Mouse (Mus musculus) gastrocnemius, postnatal 4 days (tissue): ENCODE measurements at regions not wholly inside any gene's neighbourhood (a gene's known extent, or its start where the extent isn't known, plus 50 kb on each side); places are given as distances from the start of the nearest gene placed in this dataset.

Source experiments
- DNase-seq, 2 experiments: peaks; one replicate each; pipeline ENCODE4 v3.0.0; 2021 to 2022; ENCODE audit warnings: low spot score in 2 of 2, mixed read lengths in 2 of 2

DNA sequence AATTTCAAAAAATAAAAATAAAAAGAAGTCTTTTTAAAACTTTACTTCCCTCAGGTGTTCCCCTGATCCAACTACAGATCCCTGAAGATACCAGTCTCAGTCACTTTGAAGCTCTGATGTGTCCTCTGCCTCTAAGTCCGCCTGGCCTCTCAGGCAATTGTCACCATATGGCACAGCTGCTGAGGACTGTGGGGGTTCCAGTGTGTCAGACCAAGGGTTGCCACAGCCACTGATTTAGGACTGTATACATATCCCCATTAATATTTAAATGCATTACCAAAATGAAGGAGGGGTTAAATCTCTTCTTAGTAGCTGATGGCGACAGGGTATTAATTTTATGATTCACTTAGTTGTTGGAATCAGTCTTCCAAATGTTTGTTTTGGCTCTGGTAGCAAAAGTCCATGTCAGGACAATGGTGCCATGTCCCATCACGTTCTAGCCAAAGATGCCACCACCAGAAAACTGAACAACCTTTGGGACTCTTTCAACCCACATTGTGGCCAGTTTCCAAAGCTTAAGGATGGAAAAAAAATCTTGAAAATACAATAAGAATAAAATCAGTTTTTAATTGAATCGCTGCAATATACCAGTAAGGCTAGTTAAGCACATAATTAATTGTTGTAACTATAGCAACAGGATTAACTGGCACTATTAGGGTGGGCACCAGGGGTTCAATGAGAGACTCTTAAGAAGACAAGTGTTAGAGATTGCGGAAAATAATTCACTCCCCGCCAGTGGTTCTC is 62.5 kb downstream of the Arrdc4 start:
- no peak for DNase-seq

GRCm38 (mm10) chr7:68682929-68683643 is 66.0 kb downstream of the Arrdc4 start:
- no peak for DNase-seq

DNA sequence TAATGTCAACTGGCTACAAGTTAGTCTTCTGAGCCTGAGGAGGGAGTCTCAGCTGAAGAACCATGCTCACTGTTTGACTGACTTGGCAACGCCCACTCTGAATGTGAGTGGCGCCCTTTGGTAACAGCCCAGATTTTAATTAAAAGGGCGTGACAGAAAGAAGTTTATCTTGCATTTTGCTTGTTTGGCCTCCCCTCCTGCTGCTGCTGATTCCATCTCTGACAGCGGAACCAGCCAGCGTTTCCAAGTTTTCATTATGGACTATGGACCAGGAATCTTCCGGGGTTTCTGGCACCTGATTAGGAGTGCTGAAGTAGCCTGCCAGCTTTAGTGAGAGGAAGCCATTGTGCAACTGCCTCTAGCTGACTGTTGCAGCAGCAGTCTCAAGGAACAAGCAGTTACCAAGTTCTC is 66.7 kb downstream of the Arrdc4 start:
- no peak for DNase-seq

DNA sequence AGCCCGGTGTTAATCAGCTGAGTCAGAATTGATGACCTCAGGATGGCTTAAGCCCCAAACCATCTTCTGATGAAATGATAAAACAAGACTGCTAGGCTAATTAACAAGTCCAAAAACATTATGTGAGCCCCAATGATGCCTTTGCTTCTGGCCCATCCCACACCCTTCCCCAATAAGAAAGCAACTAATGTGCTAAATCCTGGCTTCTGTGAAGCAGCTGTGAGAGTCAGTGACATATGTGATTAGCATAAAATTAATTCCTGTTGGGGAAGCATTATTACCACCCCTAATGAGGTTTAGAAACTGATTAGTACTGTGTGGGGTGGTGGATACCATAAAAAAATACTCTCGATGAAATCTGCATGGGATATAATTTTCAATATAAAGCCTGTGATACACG is 69.3 kb downstream of the Arrdc4 start:
- no peak for DNase-seq

GRCm38 (mm10) chr7:68667790-68668732 is 81.0 kb downstream of the Arrdc4 start:
- no peak for DNase-seq

DNA sequence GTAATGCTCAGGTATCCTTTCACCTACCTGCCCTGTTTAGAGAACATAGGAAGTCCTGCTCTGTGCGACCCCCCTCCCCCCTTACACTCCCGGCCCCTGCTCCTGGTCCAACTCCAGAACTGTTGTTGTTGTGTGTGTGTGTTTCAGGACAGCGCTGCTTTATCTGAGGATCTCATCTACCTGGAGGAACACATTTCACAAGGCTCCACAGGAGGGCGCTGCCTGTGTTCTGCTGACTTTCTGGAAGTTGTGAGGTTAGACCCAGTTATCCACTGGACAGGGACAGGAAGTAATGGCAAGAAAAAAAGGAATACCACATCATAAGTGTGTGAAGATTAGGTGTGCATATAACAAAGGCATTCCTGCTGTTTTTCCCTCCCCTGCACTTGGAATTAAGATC is 81.8 kb downstream of the Arrdc4 start:
- DNase-seq = no peak

DNA sequence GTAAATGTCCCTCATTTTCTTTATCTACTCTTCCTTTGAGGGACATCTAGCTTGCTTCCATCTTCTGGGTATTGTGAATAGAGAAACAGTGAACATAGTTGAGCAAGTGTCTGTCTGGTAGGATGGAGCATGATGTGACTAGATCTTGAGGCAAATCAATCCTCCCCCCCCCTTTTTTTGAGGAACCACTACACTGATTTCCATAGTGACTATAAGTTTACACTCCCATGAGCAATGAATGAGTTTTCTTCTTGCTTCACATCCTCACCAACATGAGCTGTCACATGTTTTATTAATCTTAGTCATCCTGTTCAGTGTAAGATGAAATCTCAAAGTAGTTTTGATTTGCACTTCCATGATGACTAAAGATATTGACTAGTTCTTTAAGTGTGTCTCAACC is 92.7 kb downstream of the Arrdc4 start:
- DNase-seq = no peak

- no peak for DNase-seq
Observed at GRCm38 (mm10) chr7:68653534-68653933, 95.5 kb downstream of the Arrdc4 start.

GRCm38 (mm10) chr7:68651418-68651817 is 97.6 kb downstream of the Arrdc4 start:
- no peak for DNase-seq

DNA sequence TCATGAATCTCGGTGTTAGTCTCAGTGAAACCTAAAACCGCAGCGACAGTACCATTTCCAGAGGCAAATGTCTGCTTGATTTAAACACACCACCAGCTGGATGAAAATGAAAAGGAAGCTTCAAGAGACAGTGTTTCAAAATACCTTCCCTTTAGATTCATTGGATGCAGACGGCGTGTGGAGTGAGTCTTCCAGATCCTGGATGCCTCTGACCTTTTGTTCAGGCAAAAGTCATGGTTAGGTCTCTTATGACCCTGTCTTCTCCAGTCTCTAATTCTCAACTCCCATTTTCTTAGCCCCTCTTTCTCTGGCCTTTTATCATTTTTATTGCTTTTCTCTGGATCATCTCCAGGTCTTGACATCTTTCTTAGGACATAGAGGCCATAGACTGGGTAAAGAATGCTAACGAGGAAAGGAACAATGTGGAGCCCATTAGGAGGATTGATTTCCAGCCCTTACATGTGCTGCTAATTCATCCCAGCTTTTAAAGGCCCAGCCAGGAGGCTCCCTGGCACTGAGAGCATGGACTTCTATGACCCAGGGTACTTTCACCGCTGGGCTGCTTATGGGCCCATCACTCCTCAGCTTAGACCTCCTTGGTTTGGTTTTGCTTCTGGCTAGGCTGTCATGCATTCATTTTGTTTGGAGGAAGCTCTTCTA is 111.4 kb downstream of the Arrdc4 start:
- DNase-seq = no peak

DNA sequence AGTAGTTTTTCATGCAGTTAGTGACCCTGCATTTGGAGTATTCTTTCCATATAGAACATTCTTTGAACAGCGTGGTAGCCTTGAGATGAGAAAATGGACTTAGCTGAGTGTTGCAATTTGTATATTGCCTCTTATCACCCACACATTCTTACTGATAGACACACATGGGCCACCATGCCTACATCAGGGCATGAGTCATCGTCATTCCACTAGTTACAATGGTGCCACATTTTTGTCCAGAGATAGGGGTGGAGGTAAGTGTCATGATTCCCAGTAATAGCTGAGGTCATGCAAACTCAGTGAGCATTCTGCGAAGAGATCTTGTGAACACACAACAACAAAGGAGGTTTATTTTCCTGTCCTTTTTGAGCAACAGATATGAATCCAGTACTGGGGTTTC is 128.0 kb downstream of the Arrdc4 start:
- DNase-seq = no peak

DNA sequence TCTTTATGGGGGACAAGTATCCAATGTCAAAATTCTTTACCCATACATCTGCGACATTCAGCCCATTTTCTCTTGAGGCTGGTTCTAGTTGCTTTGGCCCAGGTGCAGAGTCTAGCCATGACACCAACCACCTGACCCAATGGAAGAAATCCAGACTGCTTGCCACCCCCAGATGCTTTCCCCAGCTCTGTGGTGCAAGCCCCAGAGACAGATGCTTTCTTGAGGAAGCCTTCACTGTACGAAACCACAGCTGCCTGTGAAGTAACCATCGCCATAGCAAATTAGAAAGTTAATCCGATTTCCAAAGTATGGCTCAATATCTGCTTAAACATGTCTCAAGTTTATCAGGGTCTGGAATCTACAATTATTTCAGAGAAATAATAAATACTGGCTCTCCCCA is 138.5 kb downstream of the Arrdc4 start:
- DNase-seq = no peak

GRCm38 (mm10) chr7:68607170-68607569 is 141.9 kb downstream of the Arrdc4 start:
- no peak for DNase-seq

DNA sequence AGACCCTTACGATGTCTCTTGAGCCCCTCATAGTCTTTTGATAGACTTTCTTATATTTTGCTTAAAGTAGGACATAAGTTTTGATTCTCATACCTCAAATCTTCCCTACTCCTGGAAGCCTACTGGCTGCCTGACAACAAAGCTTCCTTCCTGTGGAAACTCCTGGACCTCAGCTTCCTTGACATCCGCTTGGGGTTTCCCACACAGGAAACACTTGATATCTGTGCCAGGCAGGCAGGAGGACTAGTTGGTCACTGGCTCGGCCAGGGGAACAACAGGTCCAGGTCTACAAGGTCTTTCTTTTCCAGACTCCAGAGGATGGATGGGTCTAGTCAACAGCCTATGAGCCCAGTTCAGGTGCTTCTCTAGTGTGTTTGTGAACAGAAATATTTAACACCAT is 142.8 kb downstream of the Arrdc4 start:
- DNase-seq = no peak

GRCm38 (mm10) chr7:68603711-68604110 is 145.3 kb downstream of the Arrdc4 start:
- no peak for DNase-seq

GRCm38 (mm10) chr7:68602003-68602402 is 147.0 kb downstream of the Arrdc4 start:
- DNase-seq = no peak

DNA sequence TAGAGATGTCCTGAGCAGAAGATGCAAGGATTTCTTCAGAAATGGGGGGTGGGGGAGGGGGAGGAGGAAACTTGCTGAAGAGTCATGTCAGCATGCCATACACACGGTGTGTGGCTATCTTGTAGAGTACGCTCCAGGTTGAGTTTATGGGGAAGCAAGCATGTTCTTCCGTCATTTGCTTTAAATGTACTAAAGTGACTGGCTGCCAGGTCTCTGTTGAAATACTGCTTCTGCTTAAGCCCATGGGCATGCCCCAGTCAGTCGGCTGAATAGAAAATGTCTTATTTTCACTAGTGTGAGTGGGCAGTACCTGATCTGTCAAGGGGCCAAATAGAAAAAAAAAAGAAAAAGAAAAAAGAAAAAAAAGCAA is 155.0 kb downstream of the Arrdc4 start:
- no peak for DNase-seq

DNA sequence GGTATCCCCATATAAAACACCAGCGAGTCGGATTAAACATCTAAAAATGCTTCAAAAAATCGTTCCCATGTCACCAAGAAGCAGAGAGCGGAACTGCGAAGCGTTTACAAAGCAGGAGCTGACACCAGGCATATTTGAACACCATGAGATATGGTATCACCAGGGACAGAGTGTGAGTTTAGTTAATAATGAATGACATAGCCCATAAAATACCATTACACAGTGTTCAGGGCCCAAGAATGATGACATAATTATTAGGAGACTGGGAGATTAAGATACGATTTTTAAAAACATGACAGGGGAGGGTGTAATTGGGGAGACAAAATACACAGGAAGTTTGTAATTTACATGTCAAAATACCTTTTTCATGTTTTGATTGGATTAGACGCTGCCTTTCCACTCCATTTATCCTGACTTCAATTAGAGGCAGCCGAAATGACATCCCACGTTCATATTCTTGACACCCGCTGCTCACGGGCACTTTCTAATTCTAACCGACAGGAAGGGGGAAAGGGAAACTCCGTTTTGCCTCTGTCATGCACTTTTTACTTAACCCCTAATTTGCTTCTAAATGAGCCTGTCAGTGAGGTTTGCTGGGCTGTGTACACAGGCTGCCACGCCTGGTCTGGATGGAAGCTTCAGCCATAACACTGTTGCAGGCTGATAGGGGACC is 155.6 kb downstream of the Arrdc4 start:
- no peak for DNase-seq

DNA sequence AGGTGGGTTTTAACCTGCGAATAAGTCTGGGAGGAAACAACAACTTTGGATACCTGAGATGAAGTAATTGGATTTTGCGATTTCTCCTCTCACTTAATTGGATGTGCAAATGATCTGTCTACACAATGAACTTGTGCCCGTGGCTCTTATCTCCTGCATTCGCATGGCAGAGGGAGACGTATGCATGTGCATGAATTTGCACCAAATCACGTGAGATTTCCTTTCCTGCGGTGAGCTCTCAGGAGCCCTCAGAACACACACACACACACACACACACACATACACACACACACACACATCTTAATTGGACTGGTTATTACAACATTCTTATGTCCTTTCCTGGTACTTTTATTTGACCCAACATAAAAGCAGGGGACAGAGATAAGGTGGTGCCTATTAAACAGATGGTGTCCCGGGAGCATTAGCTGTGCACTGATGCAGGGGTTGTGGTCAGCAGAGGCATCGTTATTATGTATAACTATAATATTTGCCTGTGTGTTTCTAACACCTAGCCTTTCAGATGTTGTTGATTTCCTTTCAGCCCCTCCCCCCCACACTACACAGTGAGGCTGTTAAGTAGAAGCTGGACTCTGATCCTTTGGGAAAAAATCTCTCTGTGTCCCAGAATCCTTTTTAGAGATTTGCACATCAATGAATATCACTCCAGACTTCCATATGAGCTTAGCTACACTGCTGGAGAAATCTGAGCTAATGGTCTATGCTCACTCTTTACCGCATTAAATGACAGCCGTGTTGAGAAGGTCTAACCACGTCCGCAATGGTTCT is 166.3 kb downstream of the Arrdc4 start:
- no peak for DNase-seq

DNA sequence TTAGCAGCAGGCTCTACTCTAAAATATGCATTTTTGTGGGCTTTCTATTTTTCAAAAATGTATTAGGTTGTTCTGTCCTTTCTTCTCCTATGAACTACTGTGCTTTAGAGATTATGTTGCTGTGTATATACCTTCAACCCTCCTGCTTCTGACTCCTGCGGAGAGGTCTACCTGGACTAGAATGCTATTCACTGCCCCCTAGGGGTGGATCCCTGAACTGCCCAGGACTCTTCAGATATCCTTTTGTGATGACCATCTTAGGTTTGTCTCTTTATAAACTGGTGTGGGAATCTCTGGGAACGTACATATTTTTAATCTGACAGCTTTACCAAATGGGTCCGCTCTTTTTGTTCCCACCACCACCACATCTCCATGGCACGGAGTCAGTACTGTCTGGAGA is 168.4 kb downstream of the Arrdc4 start:
- DNase-seq = peak in 1 of 2 experiments; percentile 47
